Mouse (Mus musculus): Measurements from ENCODE around the gene Ntng1. TPM values are rescaled to one million over a fixed set of nuclear protein-coding genes. Genes with fewer than 3 reads are reported as not detected.
A peak's percentile ranks its signal among the peaks of the same experiment; 100 is the strongest.

Gene Ntng1
- total RNA-seq, 2 experiments from 2014 or later: not detected

DNA sequence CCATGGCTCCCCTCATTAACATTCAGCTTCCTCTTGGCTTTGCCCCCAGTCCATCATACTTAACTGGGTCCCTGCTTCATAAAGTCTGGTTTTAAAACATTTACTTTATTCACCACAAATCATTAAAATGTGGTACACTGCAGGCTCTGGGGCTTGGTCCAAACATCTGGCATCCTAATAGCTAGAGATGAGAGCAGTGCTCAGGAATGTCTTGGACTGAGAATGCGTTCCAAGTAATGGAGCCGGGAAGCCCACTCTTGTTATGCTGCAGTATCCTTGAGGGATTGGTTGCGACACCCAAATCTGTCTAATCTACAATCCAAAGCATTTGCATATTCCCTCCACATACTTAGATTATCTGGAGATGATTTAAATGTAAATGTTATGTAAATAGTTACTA, 207.5 kb downstream of the Ntng1 start:
- no peak for ATAC-seq (replicated peaks; ENCODE audit: poor library complexity, severe bottlenecking)

DNA sequence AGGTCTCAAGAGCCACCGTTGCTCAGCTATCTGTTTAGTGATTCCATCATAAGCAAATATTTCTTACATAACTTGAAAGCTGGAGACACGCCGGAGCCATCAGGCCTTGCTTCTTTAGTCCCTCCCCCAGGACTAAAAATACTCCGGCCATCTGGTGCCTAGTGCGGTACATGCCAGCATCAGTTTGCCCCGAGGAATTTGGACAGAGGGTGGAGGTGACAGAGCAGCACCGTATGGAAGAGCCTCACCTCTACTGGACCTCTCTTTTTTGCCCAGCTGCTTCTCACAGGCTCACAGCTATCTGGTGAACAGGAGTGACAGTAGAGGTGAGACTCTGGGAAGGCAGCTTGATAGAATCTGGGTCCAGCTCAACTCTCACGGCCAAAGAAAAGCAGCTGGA, 211.6 kb downstream of the Ntng1 start:
- ATAC-seq (replicated peaks; ENCODE audit: poor library complexity, severe bottlenecking): no peak

DNA sequence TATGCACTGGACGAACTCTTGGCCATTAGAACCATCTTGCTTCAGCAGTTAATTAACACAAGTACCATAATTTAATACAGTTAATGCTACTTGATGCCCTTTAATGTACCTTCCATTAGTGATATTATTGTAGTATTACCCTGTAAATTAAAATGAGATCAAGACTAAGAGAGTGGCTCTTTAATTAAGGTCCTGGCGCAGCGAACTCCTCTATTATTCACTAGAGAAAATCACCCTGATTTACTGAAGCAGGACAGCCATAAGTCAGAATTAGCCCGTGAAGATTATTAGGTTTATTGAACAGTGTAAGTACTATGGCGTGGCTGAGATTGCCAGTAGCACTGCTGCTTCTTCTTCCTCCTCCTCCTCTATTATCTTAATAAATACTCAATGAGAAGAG, 212.8 kb downstream of the Ntng1 start:
- no peak for ATAC-seq (replicated peaks; ENCODE audit: poor library complexity, severe bottlenecking)

DNA sequence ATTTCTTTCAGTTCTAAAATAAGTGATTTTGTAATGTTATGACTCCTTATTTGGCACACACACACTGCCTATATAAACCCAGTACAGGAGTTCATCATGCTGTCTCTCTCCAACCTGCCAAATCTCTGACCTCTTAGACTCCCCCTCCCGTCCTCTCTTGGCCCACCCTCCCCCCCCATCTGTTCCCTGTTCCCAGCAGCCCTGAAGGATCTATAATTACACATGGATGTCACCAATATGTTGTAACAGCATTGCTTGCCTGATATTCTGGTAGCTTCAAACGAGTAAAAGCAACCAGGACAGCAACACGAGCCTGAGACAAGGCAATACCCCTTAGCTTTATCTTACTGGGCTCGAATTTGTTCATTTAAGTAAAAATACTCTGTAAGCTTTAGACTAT, 220.0 kb downstream of the Ntng1 start:
- ATAC-seq (replicated peaks; ENCODE audit: poor library complexity, severe bottlenecking): no peak

DNA sequence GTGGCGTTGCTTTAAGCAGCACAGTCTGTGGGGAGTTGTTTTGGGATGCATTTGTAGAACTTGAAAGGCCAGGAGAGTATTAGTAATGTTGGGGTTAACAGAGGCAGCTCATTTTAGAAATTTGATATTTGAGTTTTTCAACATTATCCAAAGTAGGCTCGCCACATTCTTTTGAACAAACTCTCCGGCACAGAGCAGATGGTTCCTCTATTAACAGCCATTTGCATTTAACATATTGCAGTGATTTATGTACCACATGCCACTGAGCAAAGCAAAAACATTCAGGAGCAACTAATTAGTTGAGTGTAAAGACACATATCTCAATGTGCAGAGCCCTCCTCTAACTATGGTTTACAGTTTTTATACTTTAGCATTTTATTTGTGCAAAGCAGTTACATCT, 224.8 kb downstream of the Ntng1 start:
- no peak for ATAC-seq (replicated peaks; ENCODE audit: poor library complexity, severe bottlenecking)

DNA sequence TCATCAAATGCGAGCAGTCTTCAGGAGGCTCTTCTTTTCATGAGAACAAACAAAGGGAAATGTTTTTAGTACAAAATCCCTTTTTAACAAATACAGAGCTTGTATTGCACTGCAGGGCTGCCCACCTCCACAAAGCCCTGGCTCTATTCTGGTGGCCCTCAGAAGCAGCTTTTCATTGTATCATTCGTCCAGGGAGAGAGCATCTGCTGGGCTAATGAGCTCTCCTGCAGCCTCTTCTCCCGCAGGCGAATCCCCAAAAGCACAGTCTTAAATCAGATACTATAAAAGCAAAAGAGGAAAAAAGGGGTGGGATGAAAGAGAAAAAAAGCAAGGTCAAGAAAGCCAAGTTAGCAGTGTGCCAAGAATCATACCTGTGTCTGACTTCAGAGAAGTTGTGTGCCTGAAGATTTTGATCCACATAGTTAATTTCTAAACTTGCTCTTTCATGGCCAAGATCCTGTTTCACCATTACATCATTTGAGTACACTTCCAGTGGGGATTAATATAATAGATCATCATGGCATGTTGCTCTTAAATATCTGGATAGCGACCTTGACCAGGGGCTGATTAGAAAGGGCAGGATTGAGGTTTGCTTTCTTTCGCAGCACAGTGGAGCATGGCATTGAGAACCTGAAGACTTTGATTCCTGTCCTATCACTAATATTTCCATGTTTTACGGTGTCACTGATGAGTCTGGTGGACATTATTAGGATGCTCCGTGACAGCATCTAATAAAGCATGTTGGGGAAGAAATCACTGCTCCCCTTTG, 225.7 kb downstream of the Ntng1 start:
- no peak for ATAC-seq (replicated peaks; ENCODE audit: poor library complexity, severe bottlenecking)

DNA sequence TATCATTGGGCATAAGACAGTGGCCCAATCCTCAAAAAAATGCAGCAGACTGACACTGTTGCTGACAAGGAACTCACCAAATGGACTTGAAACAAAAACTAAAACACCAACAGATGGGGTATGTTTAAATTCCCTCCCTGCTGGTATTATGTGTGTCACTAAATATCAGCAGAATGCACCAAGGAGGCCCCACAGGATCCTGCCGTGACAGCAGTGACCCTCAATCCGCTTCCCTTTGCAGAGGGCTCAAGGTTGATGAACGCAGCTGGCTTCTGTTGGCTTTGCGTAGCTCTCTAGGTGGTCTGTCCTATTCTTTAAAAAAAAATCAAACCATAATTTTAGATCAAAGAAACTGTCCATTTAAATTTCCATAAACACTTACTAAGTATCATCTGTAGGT, 226.7 kb downstream of the Ntng1 start:
- ATAC-seq (replicated peaks; ENCODE audit: poor library complexity, severe bottlenecking): no peak

DNA sequence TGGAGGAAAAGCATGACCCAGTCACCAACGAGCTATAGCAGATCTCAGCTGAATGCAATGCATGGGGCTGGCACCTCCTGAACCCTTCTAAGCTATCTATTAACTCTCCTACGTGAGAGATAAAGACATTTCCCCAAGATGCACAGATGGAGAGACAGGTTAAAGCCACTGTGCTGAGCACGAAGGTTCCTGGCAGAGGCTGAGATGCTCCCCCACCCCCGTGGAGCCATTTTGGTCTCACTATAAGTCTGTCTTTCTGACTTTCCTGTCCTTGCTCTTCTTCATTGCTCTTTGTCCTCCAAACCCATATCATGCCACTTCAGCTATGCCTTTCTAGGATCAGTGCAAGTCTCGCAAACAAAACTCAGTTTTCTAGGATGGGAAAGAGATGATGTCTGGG, 229.6 kb downstream of the Ntng1 start:
- ATAC-seq (replicated peaks; ENCODE audit: poor library complexity, severe bottlenecking): no peak

DNA sequence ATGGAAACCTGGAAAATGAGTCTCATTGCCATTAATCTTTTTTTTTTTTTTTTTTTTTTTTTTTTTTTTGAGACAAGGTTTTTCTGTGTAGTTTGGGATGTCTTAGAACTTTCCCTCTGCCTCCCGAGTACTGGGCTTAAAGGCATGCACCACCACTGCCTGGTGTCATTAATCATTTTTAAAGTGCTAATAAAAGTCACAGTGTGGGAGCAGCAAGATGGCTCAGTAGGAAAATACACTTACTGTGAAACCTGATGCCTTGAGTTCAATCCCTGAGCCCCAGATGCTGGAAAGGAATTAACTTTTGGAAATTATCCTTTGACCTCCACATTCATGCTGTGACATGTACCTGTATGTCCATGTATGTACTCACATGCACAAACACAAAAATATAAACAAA, 253.2 kb downstream of the Ntng1 start:
- no peak for ATAC-seq (replicated peaks; ENCODE audit: poor library complexity, severe bottlenecking)

DNA sequence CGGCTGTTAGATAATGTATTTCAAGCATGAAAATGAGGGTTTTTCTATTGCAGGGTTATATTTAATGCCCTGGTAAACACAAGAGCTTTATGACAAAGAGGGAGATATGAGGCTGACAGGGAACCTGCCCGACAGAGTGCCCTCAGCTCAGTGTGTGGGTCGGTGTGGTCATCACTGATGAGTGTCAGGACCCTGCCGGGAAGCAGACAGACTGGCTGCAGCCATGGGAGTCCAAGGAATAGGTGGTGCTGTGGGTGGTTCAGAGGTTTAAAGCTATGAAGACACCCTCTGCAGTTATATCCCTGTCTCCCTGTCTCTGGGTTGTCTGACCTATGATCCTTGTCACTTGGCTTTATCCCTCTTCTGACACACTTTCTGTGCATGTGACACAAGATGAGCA, 258.1 kb downstream of the Ntng1 start:
- no peak for ATAC-seq (replicated peaks; ENCODE audit: poor library complexity, severe bottlenecking)

DNA sequence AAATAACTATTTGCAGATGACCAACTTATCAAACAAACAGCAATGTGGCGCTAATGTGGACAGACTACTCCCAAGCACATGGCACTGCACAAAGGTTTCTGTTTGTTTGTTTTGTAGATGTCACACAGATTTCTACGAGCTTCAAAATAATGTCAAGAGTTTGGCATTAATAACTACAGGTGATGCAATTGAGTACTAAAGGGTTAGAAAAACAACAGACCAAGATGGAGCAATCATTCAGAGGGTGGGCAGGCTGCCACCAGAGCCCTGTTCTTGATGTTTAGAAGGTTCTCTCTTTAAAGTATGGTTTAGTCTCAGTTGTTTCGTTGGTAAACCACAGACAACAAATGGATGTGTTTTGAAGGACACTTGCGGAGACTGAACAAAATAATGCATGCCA, 264.8 kb downstream of the Ntng1 start:
- no peak for ATAC-seq (replicated peaks; ENCODE audit: poor library complexity, severe bottlenecking)

DNA sequence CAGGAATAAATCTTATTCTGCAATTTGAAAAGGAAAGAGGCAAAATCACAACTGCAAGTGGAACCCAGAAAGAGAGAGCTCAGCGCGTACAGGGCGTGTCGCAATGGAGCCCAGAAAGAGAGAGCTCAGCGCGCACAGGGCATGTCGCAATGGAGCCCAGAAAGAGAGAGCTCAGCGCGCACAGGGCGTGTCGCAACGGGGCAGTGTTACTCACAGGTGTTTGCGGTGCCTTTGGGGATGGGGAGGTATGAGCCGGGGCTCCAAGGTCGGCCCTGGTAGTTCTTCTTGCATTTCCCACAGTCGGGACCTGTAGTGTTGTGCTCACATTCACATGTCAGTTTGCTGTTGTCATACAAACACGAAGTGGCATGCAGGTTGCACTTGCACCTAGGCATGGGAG, 271.8 kb downstream of the Ntng1 start:
- peak; percentile 46 for ATAC-seq (replicated peaks; ENCODE audit: poor library complexity, severe bottlenecking)

DNA sequence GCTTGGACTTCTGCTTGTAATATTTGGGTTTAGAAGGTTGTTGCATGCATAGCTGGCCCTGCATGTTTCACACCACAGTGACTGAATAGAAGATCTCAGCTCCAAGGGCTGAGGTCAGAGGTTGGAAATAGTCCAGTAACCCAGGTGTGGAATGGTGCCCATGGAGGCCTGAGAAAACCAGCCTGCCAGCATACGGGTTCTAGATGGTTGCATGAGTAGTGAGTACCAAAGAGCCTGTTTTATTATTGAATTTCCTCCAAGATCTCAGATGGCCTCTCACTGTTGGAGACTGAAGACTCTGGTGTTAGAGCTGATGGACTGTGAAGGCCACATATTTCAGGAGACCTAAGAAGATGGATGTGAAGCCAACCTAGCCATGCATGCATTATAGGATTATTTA, 285.5 kb downstream of the Ntng1 start:
- ATAC-seq (replicated peaks; ENCODE audit: poor library complexity, severe bottlenecking): no peak

DNA sequence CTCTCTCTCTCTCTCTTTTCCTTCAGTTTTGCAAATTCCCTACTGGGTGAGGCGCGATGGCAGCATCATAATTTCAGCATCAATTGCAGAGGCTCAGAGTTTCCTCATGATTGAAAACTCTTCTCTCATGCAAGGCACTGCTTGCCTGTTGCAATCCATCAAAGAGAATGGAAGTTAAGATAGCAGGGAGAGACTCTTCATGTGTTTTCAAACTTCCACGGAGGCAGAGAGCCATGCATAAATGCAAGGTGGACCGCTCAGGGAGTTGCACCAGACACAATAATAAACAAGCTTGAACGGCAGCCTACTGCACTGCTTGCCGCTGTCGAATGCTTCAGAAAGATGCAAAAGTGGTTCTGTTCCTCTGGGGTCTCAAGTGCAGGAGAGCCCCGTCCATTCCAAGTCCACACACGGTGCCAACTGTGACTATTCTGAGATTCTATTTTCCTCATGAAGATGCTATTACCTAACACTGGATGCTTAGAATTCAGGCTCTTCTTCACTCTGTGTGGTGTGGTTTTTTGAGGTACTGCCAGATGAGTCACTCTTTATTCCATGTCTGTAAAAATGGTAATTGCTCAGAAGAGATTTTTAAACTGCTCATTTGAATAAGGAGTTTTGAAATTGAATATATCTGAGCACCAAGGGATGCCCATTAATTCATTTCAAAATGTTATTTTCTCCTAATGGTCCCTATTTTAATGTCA, 289.2 kb downstream of the Ntng1 start:
- ATAC-seq (replicated peaks; ENCODE audit: poor library complexity, severe bottlenecking): no peak

DNA sequence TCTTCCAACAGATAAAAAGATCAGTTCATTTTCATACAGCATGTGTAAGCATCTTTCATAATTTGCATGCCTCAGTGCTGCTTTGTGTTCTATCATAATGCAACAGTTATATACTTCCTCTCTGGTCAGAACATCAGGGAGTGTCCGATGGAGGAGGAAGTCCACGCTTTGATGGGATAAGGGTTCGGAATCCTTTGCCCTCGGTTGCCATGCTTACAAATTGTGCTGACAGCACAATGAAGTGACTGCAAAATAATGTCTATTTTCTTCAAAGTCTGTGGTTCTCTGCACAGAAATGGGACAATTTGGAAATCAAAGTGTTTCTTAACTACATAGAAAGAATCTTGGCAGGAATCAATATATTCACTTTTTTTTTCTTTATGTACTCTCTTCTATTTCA, 297.2 kb downstream of the Ntng1 start:
- ATAC-seq (replicated peaks; ENCODE audit: poor library complexity, severe bottlenecking): no peak

DNA sequence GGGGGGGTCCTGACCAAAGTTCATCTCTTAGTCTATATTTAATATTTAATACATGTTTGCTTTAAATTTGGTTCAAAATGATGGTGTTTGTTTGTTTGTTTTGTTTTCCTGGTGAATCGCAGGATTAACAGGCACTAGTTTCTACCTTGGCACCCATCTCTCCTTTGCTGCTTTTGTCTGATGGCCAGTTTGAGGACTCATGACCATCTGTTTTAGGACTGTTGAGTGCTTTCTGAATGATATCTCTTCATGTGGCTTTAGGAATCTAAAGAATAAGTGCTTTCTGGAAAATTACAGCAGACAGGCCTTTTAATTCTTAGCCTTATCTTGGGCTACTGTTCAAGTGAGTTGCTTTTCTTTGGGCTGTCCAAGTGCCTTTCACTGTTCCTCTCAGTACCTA, 318.0 kb downstream of the Ntng1 start:
- no peak for ATAC-seq (replicated peaks; ENCODE audit: poor library complexity, severe bottlenecking)

DNA sequence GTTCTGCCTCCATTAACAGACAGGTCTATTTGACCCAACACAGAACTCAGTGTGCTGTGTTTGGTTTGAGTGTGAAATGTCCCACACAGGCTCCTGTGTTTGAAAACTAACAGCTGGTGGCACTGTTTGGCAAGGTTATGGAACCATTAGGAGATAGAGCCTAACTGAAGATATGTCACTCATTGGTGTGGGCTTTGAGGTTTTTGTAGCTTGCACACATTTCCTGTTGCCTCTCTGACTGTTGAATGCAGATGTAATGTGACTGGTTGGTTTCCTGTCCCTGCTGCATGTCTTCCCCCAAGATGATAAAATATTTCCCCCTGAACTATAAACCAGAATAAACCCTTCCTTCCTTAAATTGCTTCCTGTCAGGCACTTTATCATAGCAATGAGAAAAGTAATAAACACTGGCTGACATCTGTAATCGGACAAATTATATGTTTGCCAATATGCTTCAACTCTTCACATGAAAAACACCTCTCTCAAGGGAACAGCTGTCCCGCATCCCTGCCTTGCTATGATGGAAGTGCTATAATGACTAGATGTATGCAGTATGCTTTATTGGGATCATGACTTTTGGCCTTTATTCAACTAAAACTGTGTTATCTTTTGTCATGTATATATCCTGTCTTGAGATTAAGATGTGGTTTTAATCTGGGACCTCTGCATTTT, 320.9 kb downstream of the Ntng1 start:
- ATAC-seq (replicated peaks; ENCODE audit: poor library complexity, severe bottlenecking): peak; percentile 40; the same call in 1 of the 2 replicates

DNA sequence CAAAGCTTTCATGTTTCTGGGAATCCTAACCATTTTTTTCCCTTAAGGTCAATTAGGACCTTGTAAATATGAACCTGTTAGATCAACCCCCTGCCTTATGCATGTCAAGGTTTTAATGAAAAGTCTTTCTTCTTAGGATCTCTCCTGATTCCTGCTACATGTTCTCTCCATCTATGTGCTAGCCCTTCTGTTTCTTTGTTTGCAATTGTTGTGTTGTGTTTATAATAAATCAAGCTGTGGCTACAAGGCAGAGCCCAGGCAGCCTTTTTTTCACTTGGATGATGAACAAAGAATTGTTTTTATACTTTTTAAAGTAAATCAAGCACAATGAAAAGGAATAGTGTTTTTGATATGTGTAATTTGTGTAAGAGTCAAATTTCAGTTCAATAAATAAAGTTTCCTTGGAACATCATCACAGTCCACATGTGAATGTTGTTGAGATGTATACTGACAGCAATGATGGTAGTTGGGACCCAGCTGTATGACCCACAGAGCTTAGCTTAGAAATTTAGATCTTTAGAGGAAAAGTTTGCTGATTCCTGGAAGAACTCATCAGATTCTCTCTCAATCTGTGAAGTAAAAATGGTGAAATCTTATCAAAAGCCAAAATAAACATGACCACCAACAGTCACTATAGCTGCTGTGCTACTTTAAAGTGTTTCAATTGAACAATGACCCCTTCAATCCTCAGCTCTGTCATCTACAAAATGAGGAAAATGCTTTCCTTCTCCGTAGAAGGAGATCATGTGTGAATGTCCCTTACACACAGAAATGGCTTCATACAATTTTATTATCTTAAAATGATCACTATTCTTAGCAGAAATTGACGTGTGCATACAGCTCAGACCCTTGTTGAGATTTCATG, 324.8 kb downstream of the Ntng1 start:
- no peak for ATAC-seq (replicated peaks; ENCODE audit: poor library complexity, severe bottlenecking)

DNA sequence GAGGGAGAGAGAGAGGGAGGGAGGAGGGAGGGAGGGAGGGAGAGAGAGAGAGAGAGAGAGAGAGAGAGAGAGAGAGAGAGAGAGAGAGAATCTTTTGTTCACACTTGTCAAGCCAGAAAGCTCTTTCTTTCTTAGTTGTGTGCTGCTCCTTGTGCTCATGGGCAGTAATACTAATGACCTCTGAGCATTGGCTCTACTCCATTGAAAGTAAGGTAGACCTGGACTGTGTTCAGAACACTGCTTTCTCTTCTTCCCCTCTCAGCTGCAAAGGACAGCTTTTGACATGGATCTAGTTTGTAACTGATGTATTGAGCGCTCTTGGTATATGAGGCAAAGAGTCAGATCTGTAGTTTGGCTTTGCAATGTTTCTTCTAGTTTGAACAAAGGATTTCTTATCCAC, 334.7 kb downstream of the Ntng1 start:
- no peak for ATAC-seq (replicated peaks; ENCODE audit: poor library complexity, severe bottlenecking)

DNA sequence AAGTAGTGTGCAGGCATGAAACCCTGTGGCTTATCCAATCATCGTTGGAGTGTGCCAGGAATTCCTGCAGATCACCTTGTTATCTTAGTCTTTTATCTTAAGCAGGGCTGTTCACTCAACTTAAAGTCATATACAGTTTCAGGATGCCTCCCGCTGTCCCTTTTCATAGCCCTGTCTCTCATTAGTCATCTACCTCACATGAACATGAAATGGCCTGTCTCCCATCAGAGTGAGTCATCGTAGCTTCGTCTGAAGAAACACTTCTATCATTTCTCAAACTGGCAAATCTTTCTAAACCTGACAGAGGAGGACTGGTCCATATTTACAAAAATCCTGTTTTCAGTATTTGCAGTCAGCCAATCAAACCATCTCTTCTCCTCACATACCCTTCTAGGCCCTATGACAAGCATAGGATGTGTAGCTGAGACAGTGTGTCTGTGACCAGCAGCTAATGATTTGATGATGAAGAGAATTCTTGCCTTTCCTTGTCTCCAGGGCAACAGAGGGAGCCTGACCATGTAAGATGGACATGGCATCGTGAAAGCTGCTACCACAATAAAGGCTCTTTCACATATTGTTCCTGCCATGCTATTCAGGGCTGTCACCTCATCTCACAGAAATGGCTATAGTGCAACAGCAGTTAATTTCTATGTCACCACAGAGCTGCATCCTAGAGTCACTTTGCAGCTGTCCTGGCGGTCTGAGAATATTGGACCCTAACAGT, 336.4 kb downstream of the Ntng1 start:
- ATAC-seq (replicated peaks; ENCODE audit: poor library complexity, severe bottlenecking): no peak
